Mouse (Mus musculus): ENCODE measurements around the gene Flnb. TPM values are rescaled to one million over a fixed set of nuclear protein-coding genes. Genes with fewer than 3 reads are reported as not detected.
A peak's percentile ranks its signal among the peaks of the same experiment; 100 is the strongest.

The Flnb gene
- polyA plus RNA-seq, 1 experiment from 2014 or later, result 16.0 TPM

DNA sequence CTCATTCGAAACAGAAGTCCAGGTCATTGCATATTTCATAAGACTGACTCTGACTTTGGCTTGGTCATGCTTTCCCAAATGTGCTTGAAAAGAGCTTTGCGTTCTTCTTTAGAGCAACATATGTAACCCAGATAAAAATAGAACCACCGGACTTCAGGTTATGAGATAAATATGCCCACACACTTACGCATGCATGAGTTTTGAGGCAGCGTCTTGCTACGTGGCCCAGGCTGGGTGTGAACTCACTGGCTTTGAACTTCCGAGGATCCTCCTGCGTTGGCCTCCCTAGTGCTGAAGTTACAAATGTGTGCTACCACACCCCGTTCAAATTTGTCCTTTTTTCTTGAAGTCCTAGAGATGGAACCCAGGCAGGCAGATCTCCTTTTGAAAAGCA lies 46.7 kb downstream of the Flnb start:
- H3K4me2 ChIP-seq (ENCODE audit: low read depth, low read length), result no peak overlapping the region
- ATAC-seq (ENCODE audit: low read depth), result no peak
- H3K4me3 ChIP-seq (ENCODE audit: low read length), result no peak overlapping the region
- no peaks in the 10 kb centered on the region for H3K27me3 ChIP-seq (ENCODE audit: control insufficient read depth, insufficient read depth, low read depth, low read length)
- WGBS, result 77% methylated on average over 9 of the region's 9 CpGs
- H3K9ac ChIP-seq (ENCODE audit: low read length), result no peak overlapping the region
- H3K9me3 ChIP-seq (ENCODE audit: control insufficient read depth, low read length), result no peaks in the 10 kb centered on the region
- H3K36me3 ChIP-seq (ENCODE audit: control insufficient read depth, insufficient read depth, low read length), result no peaks in the 10 kb centered on the region; the same call in 1 of the 2 replicates
- no peak overlapping the region for H3K27ac ChIP-seq (ENCODE audit: low read length)
- peaks cover 8% of the 10 kb centered on the region for H3K4me1 ChIP-seq (replicated peaks; ENCODE audit: control insufficient read depth, insufficient read depth, low read length)

- Histone ChIP-seq H3K4me1 (replicated peaks; ENCODE audit: control insufficient read depth, insufficient read depth, low read length) (peaks cover 8% of the 10 kb centered on the region), H3K4me2 (ENCODE audit: low read depth, low read length) (no peak overlapping the region), H3K27ac (ENCODE audit: low read length) (no peak overlapping the region), H3K36me3 (ENCODE audit: control insufficient read depth, insufficient read depth, low read length) (peaks cover 5% of the 10 kb centered on the region; the same call in 1 of the 2 replicates), H3K27me3 (ENCODE audit: control insufficient read depth, insufficient read depth, low read depth, low read length) (no peaks in the 10 kb centered on the region), H3K9me3 (ENCODE audit: control insufficient read depth, low read length) (no peaks in the 10 kb centered on the region), H3K9ac (ENCODE audit: low read length) (no peak overlapping the region), H3K4me3 (ENCODE audit: low read length) (no peak overlapping the region)
- 87% methylated on average over 7 of the region's 7 CpGs for WGBS
- no peak for ATAC-seq (ENCODE audit: low read depth)
Measured at GRCm38 (mm10) chr14:7867224-7867623, 49.5 kb downstream of the Flnb start.

- peaks cover 5% of the 10 kb centered on the region; the same call in 1 of the 2 replicates for H3K36me3 ChIP-seq (ENCODE audit: control insufficient read depth, insufficient read depth, low read length)
- no peak overlapping the region for H3K4me2 ChIP-seq (ENCODE audit: low read depth, low read length)
- no peaks in the 10 kb centered on the region for H3K27me3 ChIP-seq (ENCODE audit: control insufficient read depth, insufficient read depth, low read depth, low read length)
- no peaks in the 10 kb centered on the region for H3K9me3 ChIP-seq (ENCODE audit: control insufficient read depth, low read length)
- H3K4me1 ChIP-seq (replicated peaks; ENCODE audit: control insufficient read depth, insufficient read depth, low read length), result peaks cover 8% of the 10 kb centered on the region
- ATAC-seq (ENCODE audit: low read depth), result no peak
- H3K9ac ChIP-seq (ENCODE audit: low read length), result no peak overlapping the region
- H3K4me3 ChIP-seq (ENCODE audit: low read length), result no peak overlapping the region
- 75% methylated on average over 3 of the region's 3 CpGs for WGBS
- H3K27ac ChIP-seq (ENCODE audit: low read length), result no peak overlapping the region
Measured at GRCm38 (mm10) chr14:7867841-7868240, 50.1 kb downstream of the Flnb start.

DNA sequence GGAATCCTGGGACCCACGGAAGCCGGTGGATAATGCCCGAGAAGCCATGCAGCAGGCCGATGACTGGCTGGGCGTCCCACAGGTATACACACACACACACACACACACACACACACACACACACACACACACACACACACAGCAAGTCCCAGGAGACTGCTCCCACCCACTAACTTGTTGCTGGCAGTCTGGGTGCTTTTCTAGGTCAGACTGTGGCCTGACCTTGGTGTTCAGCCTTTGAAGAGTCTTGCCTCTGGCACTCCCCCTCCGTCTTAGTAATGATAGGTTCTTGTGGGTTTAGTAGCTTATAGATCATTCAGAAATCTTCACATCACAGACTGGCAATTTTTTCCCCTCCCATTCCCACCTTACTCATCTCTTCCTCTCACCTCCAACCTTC lies 52.0 kb downstream of the Flnb start:
- H3K27ac ChIP-seq (ENCODE audit: low read length), result no peak overlapping the region
- H3K4me1 ChIP-seq (replicated peaks; ENCODE audit: control insufficient read depth, insufficient read depth, low read length), result no peaks in the 10 kb centered on the region
- no peaks in the 10 kb centered on the region for H3K9me3 ChIP-seq (ENCODE audit: control insufficient read depth, low read length)
- H3K4me2 ChIP-seq (ENCODE audit: low read depth, low read length), result no peak overlapping the region
- H3K9ac ChIP-seq (ENCODE audit: low read length), result no peak overlapping the region
- H3K4me3 ChIP-seq (ENCODE audit: low read length), result no peak overlapping the region
- no peaks in the 10 kb centered on the region for H3K27me3 ChIP-seq (ENCODE audit: control insufficient read depth, insufficient read depth, low read depth, low read length)
- H3K36me3 ChIP-seq (ENCODE audit: control insufficient read depth, insufficient read depth, low read length), result peaks cover 5% of the 10 kb centered on the region; the same call in 1 of the 2 replicates
- ATAC-seq (ENCODE audit: low read depth), result no peak
- WGBS, result 87% methylated on average over 6 of the region's 6 CpGs

GRCm38 (mm10) chr14:7873552-7873951 lies 55.8 kb downstream of the Flnb start:
- H3K36me3 ChIP-seq (ENCODE audit: control insufficient read depth, insufficient read depth, low read length), result peaks cover 5% of the 10 kb centered on the region; the same call in 1 of the 2 replicates
- WGBS, result 54% methylated on average over 2 of the region's 2 CpGs
- no peak overlapping the region for H3K9ac ChIP-seq (ENCODE audit: low read length)
- H3K4me2 ChIP-seq (ENCODE audit: low read depth, low read length), result no peak overlapping the region
- H3K4me1 ChIP-seq (replicated peaks; ENCODE audit: control insufficient read depth, insufficient read depth, low read length), result no peaks in the 10 kb centered on the region
- peak; percentile 47; the same call in 1 of the 2 replicates for ATAC-seq (ENCODE audit: low read depth)
- H3K27me3 ChIP-seq (ENCODE audit: control insufficient read depth, insufficient read depth, low read depth, low read length), result no peaks in the 10 kb centered on the region
- H3K9me3 ChIP-seq (ENCODE audit: control insufficient read depth, low read length), result no peaks in the 10 kb centered on the region
- no peak overlapping the region for H3K27ac ChIP-seq (ENCODE audit: low read length)
- no peak overlapping the region for H3K4me3 ChIP-seq (ENCODE audit: low read length)

GRCm38 (mm10) chr14:7874495-7874894 lies 56.7 kb downstream of the Flnb start:
- no peak overlapping the region for H3K4me2 ChIP-seq (ENCODE audit: low read depth, low read length)
- 66% methylated on average over 4 of the region's 4 CpGs for WGBS
- H3K36me3 ChIP-seq (ENCODE audit: control insufficient read depth, insufficient read depth, low read length), result peaks cover 5% of the 10 kb centered on the region; the same call in 1 of the 2 replicates
- no peaks in the 10 kb centered on the region for H3K27me3 ChIP-seq (ENCODE audit: control insufficient read depth, insufficient read depth, low read depth, low read length)
- H3K9ac ChIP-seq (ENCODE audit: low read length), result no peak overlapping the region
- H3K9me3 ChIP-seq (ENCODE audit: control insufficient read depth, low read length), result no peaks in the 10 kb centered on the region
- H3K4me3 ChIP-seq (ENCODE audit: low read length), result no peak overlapping the region
- no peaks in the 10 kb centered on the region for H3K4me1 ChIP-seq (replicated peaks; ENCODE audit: control insufficient read depth, insufficient read depth, low read length)
- no peak for ATAC-seq (ENCODE audit: low read depth)
- H3K27ac ChIP-seq (ENCODE audit: low read length), result no peak overlapping the region

- Histone ChIP-seq H3K4me2 (ENCODE audit: low read depth, low read length) (no peak overlapping the region), H3K27ac (ENCODE audit: low read length) (no peak overlapping the region), H3K4me1 (replicated peaks; ENCODE audit: control insufficient read depth, insufficient read depth, low read length) (no peaks in the 10 kb centered on the region), H3K27me3 (ENCODE audit: control insufficient read depth, insufficient read depth, low read depth, low read length) (no peaks in the 10 kb centered on the region), H3K4me3 (ENCODE audit: low read length) (no peak overlapping the region), H3K36me3 (ENCODE audit: control insufficient read depth, insufficient read depth, low read length) (peaks cover 6% of the 10 kb centered on the region), H3K9ac (ENCODE audit: low read length) (no peak overlapping the region), H3K9me3 (ENCODE audit: control insufficient read depth, low read length) (no peaks in the 10 kb centered on the region)
- 68% methylated on average over 2 of the region's 2 CpGs for WGBS
- ATAC-seq (ENCODE audit: low read depth), result no peak
Measured at GRCm38 (mm10) chr14:7877957-7878356, 60.2 kb downstream of the Flnb start.

- no peak for ATAC-seq (ENCODE audit: low read depth)
- Histone ChIP-seq H3K9ac (ENCODE audit: low read length) (no peak overlapping the region), H3K4me3 (ENCODE audit: low read length) (no peak overlapping the region), H3K4me1 (replicated peaks; ENCODE audit: control insufficient read depth, insufficient read depth, low read length) (no peaks in the 10 kb centered on the region; the same call in 1 of the 2 replicates), H3K9me3 (ENCODE audit: control insufficient read depth, low read length) (no peaks in the 10 kb centered on the region), H3K36me3 (ENCODE audit: control insufficient read depth, insufficient read depth, low read length) (peaks cover 12% of the 10 kb centered on the region), H3K27me3 (ENCODE audit: control insufficient read depth, insufficient read depth, low read depth, low read length) (no peaks in the 10 kb centered on the region), H3K4me2 (ENCODE audit: low read depth, low read length) (no peak overlapping the region), H3K27ac (ENCODE audit: low read length) (no peak overlapping the region)
- 91% methylated on average over 6 of the region's 6 CpGs for WGBS
Measured at GRCm38 (mm10) chr14:7880389-7880788, 62.6 kb downstream of the Flnb start.

- Histone ChIP-seq H3K27me3 (ENCODE audit: control insufficient read depth, insufficient read depth, low read depth, low read length) (no peaks in the 10 kb centered on the region), H3K36me3 (ENCODE audit: control insufficient read depth, insufficient read depth, low read length) (peaks cover 12% of the 10 kb centered on the region), H3K4me2 (ENCODE audit: low read depth, low read length) (no peak overlapping the region), H3K27ac (ENCODE audit: low read length) (no peak overlapping the region), H3K4me1 (replicated peaks; ENCODE audit: control insufficient read depth, insufficient read depth, low read length) (no peaks in the 10 kb centered on the region; the same call in 1 of the 2 replicates), H3K4me3 (ENCODE audit: low read length) (no peak overlapping the region), H3K9ac (ENCODE audit: low read length) (no peak overlapping the region), H3K9me3 (ENCODE audit: control insufficient read depth, low read length) (no peaks in the 10 kb centered on the region)
- no peak for ATAC-seq (ENCODE audit: low read depth)
- WGBS, result 87% methylated on average over 11 of the region's 11 CpGs
Measured at GRCm38 (mm10) chr14:7881533-7881932, 63.8 kb downstream of the Flnb start.

GRCm38 (mm10) chr14:7882050-7882449 lies 64.3 kb downstream of the Flnb start:
- Histone ChIP-seq H3K9ac (ENCODE audit: low read length) (no peak overlapping the region), H3K4me2 (ENCODE audit: low read depth, low read length) (no peak overlapping the region), H3K4me3 (ENCODE audit: low read length) (no peak overlapping the region), H3K4me1 (replicated peaks; ENCODE audit: control insufficient read depth, insufficient read depth, low read length) (no peaks in the 10 kb centered on the region; the same call in 1 of the 2 replicates), H3K27me3 (ENCODE audit: control insufficient read depth, insufficient read depth, low read depth, low read length) (no peaks in the 10 kb centered on the region), H3K27ac (ENCODE audit: low read length) (no peak overlapping the region), H3K36me3 (ENCODE audit: control insufficient read depth, insufficient read depth, low read length) (peaks cover 12% of the 10 kb centered on the region), H3K9me3 (ENCODE audit: control insufficient read depth, low read length) (no peaks in the 10 kb centered on the region)
- WGBS, result 89% methylated on average over 8 of the region's 8 CpGs
- ATAC-seq (ENCODE audit: low read depth), result no peak

All from lung, embryonic 16.5 days (tissue).